Mouse (Mus musculus): ENCODE data around the gene Crip2.

The Crip2 gene

DNA sequence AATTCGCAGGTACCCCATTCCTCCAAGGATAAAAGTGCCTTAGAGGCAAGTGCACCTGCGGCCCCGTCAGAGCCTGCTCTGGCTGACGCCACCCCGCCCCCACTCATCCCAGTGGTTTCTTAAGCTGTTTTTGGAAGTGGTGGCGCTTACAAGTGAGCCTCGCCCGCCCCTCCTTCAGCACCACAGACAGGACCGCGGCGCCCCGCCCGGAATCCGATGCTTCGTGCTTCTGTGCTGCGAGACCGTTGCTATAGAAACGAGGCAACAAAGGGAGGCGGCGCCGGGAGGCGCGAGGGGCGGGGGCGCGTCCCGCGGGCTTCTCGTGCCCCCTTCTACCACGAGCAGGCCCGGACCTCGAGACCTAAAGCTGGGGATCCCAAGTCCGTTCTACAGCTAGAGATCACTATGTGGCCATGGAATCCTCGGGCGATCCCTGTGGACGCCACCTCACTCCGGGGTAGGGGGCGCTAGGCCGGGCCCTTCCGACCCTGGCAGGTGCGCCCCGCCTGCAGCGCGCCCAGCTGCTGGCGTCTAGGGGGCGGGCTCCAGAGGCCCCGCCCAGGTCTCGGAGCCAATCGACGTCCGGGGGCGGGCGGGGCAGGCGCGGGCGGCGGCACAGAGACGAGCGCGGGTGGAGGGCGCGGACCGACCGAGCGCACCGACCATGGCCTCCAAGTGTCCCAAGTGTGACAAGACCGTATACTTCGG, at the start of gene Crip2:
TSS of gene Crip2 (plus strand) at position 329 of the 708 bp plus-strand sequence.
- DNase-seq: peak; percentile 89

DNA sequence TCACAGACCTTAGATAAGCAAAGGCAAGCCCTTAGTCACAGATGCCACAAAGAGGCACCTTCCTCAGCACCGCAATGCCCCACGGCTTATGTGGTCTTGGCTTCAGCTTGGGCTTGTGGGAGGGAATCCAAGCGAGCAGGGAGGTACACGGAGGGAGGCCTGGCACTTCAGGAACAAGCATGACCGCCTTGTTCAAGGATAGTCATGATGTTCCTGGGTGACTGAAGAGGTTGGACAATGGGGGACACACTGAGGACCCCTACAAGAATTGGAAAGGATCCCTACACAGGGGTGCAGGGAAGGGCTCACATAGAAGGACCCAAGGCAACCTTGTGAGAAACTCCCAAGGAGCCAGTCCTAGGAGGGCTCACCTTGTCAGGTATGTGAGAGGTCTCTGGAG, 43.0 kb upstream of the Crip2 start:
- no peak for DNase-seq

GRCm38 (mm10) chr12:113097749-113098281, 42.2 kb upstream of the Crip2 start, which contains the start of gene Mta1:
Gene Mta1, plus strand, starts transcription at chr12:113098278.
- no peak for DNase-seq

GRCm38 (mm10) chr12:113098530-113099151, 41.4 kb upstream of the Crip2 start:
- DNase-seq: no peak

GRCm38 (mm10) chr12:113099470-113100237, 40.4 kb upstream of the Crip2 start:
- DNase-seq: no peak

DNA sequence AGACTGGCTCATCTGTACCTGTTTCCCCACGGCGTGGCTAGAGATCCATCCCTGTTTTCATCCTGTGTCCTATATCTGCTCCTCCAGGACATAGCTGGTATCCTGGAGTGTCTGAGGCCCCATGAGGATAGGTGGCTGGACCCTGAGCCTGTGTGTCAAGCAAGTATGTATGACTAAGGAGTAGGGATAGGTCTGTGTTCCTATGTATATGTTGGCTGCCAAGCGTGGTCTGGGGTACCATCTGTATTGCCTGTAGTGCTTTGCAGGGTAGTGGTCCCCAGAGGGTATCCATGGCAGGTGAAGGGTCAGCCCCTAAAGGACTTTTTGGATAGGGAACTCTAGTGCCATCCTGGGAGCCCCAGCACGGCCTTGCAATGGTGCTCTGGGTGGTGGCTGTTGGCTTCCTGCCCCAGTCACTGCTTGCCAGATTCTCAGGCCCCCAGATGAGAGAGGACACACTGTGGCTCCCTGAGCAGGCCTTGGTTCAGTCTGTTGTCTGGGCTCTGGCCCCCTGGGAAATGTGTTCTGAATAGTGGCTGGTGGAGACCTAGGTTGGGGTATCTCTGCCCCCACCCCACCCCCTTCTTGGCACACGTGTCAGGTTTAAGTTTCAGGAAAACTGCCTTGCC, 39.5 kb upstream of the Crip2 start:
- no peak for DNase-seq

DNA sequence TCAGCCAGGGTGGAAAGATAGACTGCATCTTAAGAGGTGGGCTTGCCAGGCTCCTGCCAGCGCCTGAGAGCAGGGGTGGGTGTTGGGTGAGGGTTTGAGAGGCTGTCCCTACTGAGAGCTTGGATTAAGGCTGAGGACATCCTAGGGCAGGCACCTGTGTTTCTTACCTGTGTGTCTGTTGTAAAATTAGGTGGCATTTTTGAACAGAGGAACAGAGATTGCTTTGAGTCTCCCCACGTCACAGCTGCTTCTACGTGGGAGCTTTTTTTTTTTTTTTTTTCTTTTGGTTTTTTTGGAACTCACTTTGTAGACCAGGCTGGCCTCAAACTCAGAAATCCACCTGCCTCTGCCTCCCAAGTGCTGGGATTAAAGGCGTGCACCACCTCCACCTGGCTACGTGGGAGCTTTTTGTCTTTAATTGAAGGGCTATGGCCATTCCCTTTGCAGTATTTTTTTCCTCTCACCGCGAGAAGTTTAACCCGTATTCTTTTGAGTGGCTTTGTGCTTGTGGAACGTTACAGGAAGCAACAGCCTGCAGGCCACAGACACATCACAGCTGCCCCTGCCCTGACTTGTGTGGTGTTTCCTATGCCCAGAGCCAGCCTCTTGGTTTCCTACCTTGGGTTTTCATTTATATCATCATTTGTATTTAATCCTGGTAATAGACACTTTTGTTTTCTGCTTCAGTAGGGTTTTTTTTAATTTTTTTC, 38.6 kb upstream of the Crip2 start:
- DNase-seq: no peak

- DNase-seq: peak; percentile 37
Measured at GRCm38 (mm10) chr12:113102461-113102860, 37.6 kb upstream of the Crip2 start.

DNA sequence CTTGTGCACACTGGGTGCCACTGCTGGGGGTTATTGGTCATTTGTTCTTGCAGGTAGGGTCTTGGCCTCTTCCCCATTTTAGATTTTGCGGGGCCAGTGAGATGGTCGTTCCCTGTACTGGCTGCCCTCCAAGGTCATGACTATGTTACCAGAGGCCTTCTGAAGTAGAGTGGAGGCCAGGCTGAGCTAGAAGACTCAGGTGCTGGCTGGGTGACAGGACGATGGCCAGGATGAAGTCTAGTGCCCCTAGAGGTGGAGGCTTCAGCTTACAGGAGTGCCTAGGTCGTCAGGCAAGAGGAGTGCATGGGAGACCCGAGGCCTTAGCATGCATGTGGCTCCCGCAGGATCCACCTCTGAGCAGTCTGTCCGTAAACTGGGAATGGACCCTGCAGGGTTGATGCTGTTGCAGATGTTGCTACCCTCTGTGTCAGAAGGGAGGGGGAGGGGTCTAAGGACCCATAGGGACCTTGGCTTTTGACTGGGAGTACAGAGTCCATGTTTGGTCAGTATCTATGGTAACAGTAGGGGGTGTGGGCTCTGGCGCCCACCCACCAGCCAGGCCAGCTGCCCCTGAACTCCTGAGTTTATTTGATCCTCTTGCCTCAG, 36.1 kb upstream of the Crip2 start:
- DNase-seq: no peak

DNA sequence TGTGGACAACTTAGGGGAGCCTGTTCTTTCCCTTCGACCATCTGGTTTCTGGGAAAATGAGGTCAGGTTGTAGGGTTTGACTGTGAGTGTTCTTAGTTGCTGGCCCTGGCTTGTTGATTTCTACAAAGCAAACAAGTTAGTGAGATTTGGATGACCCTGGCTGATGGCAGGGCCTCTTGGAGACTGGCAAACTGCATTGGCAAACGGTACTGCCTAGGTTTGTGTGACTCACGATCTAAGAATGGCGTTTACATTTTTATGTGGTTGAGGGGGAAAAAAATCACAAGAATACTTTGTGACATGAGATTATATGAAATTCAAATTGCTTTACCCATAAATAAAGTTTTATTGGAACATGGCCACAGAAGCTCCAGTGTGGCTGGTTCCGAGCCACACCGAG, 33.6 kb upstream of the Crip2 start:
- DNase-seq: no peak

GRCm38 (mm10) chr12:113107431-113108124, 32.5 kb upstream of the Crip2 start:
- no peak for DNase-seq

DNA sequence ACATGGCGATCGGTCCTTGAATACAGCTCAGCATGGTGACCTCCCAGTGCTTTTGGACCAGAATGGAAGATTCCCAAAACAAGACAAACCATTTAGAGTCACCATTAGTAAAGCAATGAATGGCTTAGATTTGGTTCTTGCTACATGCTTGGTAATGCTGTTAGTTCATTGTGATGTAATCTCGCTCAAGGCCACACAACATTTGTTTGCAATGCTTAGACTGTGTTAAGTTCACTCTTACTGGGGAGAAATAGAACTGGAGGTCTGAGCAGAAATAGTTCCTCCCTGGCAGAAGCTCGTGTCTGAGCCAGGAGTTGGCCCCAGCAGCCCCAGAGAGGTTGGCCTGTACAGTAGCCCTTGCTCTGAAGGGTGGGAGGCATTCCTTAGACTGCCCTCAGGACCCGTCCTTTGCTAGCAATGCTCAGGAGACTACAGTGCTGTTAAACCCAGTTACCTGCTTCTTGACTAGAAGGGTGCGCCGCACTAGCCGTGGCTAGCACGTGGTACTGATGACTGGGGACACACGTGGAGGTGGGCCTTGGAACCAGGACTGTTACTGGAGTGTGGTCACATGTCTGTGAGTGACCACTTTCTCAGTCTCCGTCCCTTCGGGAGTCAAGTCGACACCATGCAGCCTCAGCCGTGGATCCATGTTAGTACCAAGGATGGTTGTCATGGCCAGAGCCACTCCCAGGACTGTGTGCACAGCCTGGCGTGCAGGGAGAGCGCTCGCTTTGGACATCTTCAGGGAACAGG, 31.3 kb upstream of the Crip2 start:
- no peak for DNase-seq

DNA sequence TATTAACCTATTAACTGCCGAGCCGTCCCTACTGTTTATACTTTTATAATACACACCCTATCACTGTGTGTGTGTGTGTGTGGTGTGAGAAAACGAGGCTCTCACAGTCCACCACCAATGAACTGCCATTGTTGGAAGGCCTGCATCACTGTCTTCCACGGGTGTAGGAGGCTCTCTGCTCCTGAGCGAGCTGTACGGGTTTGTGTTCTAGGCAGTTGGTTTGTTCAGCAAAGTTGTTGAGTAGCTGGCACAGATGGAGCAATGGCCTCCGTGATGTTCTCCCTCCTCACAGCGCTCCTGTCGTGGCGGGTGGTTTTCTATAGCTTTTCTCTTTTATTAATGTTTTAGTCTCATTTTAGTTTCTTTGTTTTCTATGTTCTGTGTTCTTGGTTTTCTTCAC, 30.2 kb upstream of the Crip2 start:
- DNase-seq: no peak

DNA sequence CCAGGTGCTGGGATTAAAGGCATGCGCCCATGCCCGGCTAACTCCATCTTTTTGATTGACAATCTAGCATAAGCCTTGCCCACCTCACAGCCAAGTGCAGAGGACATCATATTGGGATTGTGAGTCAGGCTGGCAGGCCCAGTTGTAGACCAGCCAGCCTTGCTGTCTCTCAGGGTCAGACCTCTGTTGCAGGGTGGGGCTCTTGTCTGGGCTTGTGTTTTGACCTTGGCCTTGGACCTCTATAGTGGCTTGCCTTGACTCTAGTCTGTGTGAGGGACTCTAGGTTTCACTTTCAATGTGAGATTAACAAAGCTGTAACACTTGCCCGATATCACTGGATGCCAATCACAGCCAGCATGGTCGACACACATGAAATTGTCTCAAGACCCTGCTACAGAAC, 25.9 kb upstream of the Crip2 start:
- no peak for DNase-seq

DNA sequence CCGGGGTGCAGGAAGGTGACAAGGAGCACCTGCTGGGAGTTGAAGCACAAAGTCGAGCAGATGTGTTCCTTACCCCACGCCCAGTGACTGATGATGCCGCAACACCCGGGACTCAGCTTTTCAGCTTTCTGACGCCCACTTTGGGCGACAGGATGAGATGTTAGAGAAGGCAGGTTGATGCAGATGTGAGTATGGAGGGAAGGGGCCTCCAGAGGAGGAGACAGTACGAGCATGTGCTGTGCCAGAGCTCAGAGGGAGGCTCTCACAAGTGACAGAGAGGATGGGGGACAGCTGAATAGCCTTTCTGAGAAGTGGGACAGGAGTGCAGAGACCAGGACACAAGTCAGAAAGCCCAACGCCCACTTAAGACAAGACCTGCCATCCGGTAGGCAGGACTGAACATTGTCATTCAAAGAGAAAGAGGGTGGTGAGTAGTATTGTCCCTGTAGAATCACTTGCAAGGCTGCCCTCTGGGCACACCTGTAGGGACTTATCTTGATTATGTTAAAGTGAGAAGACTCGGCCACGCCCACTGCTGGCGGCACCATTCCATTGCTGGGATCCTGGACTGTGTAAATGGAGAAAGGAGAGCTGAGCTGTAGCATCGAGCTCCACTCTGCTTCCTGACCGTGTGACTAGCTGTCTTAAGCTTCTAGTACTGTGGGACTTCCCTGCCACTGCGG, 25.0 kb upstream of the Crip2 start:
- no peak for DNase-seq

DNA sequence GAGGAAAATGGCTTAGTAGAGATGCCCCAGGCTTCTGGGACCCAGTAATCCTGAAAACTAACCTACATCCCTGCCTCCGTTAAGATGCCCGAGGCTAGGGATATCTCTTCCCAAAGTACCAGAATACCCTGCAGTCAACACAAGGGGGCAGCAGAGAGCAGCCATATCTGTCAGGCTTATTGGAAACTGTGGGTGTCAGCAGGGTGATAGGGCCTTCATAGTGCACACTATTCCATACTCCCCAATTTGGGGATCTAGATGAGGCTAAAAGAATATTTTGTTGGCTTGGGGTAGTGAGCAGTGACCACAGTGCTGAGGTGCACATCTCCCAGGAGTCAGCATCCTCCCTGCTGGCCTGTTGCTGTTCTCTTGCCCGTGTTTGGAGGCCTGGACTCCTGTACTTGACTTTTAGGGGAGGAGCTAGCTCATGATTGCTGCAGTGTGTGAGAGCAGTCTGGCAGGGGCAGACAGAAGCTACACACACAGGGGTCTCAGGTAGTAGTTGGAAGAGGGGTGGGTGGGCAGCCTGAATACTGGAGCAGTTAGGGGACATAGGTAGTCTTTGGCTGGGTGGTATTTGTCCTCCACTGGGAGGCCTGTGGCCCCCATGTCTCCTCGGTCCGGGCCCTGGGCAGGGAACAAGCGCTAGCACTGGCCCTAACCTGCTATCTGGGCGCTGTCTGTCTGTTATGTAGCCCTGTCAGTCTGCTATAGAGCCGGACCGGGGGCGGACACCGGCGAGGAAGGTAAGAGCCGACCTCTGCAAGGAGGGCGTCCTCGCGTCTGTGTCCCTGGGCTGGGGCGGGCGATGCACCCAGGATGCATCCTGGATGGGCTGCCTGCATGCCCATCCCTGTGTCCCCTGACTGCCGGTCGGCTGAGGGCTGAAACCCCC, 20.3 kb upstream of the Crip2 start:
- DNase-seq: peak; percentile 52

- no peak for DNase-seq
Measured at GRCm38 (mm10) chr12:113124726-113125125, 15.3 kb upstream of the Crip2 start.

DNA sequence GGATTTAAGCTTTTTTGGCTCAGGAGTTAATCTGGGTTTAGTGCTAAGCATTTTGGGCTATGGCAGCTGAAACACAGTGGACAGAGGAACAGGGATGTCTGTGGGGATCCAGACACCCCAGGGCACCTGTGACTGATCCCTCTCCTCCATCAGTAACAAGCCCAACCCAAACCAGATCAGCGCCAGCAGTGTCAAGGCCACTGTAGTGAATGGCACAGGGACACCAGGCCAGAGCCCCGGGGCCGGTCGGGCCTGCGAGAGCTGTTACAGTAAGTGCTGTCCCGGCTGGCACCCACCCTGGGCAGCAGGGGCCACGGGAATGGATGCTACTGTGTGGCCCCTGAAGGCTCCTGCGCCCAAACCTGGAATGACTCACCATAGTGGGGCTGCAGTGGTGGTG, 9.3 kb upstream of the Crip2 start:
- DNase-seq: no peak

GRCm38 (mm10) chr12:113131601-113132000, 8.4 kb upstream of the Crip2 start:
- DNase-seq: no peak

Measured in kidney, adult 11 months (tissue).